Mouse (Mus musculus) regulatory T cell (primary cell): ENCODE results near the gene Ttf1.

ENCODE experiments used
- in situ Hi-C: fragments of 300-600 bp; cut with MboI, MseI; formaldehyde crosslinking; loops from one replicate; pipeline ENCODE4 v1.15.1; 2025; ENCODE audit warnings: high pct_unique_total_duplicates

The Ttf1 gene

GRCm38 (mm10) chr2:29124571-29124935 is 64.5 kb downstream of the Ttf1 start:
- in situ Hi-C loops: no loop called here

GRCm38 (mm10) chr2:29124936-29125701 is 65.1 kb downstream of the Ttf1 start:
- in situ Hi-C loops: loop anchor here (5.0 kb wide), 1 partner anchor 68 kb away; the partner anchor contains the start of gene Cfap77

DNA sequence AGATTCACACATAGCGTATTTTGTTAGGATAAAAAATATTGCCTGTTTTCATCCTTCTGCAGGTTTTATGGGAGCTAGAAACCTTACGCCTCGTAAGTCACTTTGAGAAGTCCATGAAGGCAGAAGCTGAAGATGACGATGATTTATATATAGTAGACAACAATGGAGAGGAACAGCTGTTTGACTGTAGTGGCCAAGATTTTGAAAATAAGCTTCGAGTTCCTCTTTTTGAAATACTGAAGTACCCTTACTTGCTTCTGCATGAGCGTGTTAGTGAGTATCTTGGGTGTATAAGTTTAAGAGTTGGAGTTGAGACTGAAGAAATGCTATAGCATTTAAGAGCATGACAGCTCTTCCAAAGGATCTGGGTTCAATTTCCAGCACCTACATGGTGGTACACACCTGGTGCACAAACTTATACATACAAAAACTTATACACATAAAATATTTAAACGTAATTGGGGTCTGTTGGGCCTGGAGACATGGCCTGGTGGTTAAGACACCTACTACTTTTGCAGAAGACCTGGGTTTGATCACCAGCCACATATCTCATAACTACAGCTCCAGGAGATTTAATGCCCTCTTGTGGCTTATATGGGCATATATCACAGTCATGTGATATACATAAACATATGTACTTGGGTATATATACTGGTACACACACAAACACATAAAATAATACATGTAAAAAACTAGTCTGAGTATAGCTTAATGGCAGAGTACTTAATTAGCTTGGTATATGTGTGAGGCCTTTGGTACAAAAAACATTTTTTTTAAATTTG is 70.2 kb downstream of the Ttf1 start:
- in situ Hi-C loops: no loop called here

DNA sequence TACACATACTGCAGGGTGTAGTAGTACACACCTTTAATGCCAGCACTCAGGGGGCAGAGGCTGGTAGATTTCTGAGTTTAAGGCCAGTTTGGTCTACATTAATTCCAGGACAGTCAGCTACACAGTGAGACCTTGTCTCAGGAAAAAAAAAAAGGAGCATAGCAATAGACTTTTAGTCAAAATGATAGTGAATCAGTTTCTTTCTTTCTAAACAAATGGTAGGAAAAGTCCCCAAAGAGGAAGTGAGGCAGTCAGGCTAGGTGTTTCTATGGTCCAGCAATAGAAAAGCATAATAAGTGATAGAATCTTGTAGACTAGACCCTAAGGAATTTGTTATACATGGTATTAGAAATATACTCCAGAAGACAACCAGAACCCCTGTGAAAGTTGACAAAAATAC is 75.1 kb downstream of the Ttf1 start:
- in situ Hi-C loops: no loop called here
